Mouse (Mus musculus) layer of hippocampus, adult 18-20 months (tissue): ENCODE data around the gene Gse1. TPM values are rescaled to one million over a fixed set of nuclear protein-coding genes. Genes with fewer than 3 reads are reported as not detected.
A peak's percentile ranks its signal among the peaks of the same experiment; 100 is the strongest.

Experiments used
- DNase-seq, 2 experiments: peaks; one replicate each; pipeline ENCODE4 v3.0.0; 2022; ENCODE audit warnings: low spot score in 2 of 2
- total RNA-seq, 2 experiments: library from RNA; stranded (reverse); gene quantifications; 2 replicates each; pipeline ENCODE4 v1.2.3; 2021

Gene Gse1
- total RNA-seq, 2 experiments from 2014 or later, result 142 to 146 TPM

- DNase-seq, result peak in 1 of 2 experiments; percentile 17
These were observed 315.3 kb downstream of the Gse1 start for GRCm38 (mm10) chr8:120543416-120544055.

DNA sequence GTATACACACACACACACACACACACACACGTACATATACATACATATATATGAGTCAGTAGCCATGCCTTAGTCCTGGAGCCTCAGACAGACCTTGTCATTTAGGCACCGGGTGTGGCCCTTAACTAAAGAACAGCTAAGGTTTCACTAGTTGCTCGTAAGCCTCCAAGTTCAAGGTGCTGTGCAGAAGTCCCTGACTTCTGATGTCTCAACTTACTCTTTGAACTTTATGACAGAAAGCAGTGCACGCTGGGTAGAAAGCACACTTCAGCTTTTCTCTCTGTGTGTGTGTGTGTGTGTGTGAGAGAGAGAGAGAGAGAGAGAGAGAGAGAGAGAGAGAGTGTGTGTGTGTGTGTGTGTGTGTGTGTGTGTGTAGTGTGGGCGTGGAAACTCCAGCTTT is 315.9 kb downstream of the Gse1 start:
- no peak for DNase-seq

GRCm38 (mm10) chr8:120547562-120547961 is 319.3 kb downstream of the Gse1 start:
- DNase-seq, result no peak

DNA sequence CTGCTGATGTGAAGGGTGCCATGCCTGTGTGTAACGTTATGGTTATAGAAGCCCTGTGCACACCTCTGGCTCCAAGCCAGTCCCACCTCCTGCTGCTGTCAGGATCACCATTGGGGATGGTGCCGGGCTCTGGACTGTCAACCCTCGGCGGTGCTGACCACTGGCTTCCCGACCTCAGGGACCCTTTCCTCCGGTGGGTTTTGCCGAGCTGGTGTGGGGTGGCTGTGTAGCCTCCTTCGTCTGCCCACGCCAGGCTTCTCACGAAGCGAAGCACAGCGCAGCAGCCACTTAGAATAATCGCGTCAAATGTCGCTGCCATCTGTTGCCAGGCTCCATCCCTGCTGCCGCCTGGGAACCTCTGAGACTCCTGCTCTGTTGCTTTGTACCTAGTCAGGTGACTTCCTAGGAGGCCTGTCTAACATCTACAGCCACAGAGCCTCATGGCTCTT is 320.1 kb downstream of the Gse1 start:
- peak; percentile 71 to 87 for DNase-seq

GRCm38 (mm10) chr8:120549321-120549921 is 321.2 kb downstream of the Gse1 start:
- DNase-seq, result peak in 1 of 2 experiments; percentile 74

DNA sequence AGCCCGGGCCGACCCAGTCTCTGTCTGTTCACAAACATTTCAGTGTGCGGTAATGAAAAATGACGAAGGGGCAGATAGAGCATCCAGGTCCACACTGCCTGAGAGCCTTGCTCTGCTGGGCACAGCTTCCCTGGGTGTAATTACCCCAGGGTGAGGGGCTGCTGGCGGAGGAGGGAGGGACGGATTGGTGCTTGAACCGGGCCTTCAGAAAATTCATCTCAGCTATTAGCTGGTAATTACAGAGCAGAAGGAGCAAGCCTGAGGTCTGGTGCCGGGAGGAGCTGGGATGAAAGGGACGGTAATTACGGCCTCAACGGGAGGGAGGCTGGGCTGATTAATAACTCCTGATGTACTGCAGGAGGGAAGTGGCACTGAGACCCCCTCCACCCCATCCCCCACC is 321.7 kb downstream of the Gse1 start:
- no peak for DNase-seq

DNA sequence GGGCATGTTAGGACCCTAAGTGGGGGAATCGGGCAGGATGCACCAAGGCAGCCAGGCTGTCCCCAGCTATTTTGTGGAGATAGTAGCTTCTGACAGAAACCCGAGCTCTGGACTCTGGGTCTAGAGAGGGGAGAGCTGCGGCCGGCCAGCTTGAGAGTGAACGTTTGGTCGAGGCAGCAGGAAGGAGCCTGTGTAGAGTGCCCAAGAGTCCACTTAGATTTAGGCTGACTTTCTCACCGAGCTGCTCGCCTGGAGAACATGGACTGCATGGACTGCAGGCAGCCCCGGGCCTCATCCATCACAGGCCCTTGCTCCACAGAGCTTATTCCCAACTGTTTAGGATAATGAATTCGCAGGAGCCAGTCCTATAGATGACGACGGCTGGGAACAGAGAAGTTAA is 322.2 kb downstream of the Gse1 start:
- no peak for DNase-seq

- no peak for DNase-seq
These were observed 322.9 kb downstream of the Gse1 start for GRCm38 (mm10) chr8:120550937-120551676.

- no peak for DNase-seq
These were observed 323.4 kb downstream of the Gse1 start for GRCm38 (mm10) chr8:120551677-120551980.

- DNase-seq, result no peak
These were observed 324.3 kb downstream of the Gse1 start for GRCm38 (mm10) chr8:120552509-120552908.

DNA sequence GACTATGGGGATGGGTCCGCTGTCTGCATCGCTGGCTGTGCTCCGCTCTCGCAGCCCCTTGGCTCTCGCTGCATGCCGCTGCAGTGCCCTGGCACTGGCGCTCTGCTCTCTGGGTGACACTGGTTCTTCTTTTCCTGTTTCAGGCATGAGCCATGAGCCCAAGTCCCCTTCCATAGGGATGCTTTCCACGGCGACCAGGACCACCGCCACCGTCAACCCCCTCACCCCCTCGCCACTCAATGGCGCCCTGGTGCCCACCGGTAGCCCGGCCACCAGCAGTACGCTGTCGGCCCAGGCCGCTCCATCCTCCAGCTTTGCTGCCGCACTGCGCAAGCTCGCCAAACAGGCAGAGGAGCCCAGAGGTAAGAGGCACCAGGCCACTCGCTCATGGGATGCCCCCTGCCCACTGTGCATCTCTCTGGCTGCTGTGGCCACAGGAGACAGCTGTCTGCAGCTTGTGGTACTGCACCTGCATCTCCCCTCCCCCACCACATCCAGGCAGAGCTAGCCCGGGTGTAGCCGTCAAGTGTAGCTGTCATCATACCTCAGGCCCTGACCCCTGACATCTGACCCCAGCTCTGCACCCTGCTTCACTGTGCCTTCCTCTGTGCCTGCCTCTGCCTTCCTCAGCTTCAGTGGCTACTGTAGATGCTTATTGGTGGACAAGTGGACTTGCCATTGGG is 325.3 kb downstream of the Gse1 start:
- DNase-seq, result no peak

GRCm38 (mm10) chr8:120554466-120555039 is 326.3 kb downstream of the Gse1 start:
- DNase-seq, result no peak

- no peak for DNase-seq
These were observed 328.1 kb downstream of the Gse1 start for GRCm38 (mm10) chr8:120556198-120556892.

DNA sequence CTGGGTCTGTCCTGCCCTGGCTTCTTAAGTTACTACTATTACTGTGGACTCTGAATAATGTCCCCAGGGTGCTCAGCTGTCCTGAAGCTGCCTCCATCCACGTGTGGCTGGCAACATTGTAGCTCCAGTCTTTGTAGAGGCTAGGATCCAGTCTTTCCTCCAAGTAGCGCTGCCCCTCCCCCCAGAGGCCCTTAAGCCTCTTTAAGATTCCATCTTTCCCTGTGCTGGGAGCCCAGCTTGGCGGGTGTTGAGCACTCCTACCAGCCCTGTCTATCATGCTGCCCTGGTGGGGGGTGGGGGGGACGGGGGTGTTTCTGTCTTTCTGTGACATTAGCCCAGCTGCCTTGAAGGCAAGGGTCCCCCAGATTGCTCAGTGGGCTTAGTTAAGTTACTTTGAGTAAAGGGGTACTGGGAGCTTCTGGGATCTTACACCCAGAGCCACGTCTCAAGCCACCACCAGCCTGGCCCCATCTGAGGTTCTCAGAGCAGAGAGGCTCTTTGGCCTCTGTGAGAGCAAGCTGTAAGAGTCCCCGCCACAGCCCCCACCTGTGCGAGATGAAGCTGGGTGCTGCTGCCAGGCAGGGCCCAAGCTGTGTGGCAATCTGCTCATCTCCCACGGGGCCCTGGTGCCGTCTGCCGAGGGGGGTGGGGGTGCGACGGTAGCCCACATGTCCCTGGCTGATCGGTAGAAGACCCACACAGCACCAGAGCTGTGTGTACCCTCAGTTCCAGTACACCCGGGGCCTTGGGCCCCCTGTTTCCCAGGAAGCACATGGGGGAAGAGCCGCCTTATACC is 329.1 kb downstream of the Gse1 start:
- DNase-seq, result peak; percentile 89 to 96

- no peak for DNase-seq
These were observed 329.9 kb downstream of the Gse1 start for GRCm38 (mm10) chr8:120558162-120558561.

DNA sequence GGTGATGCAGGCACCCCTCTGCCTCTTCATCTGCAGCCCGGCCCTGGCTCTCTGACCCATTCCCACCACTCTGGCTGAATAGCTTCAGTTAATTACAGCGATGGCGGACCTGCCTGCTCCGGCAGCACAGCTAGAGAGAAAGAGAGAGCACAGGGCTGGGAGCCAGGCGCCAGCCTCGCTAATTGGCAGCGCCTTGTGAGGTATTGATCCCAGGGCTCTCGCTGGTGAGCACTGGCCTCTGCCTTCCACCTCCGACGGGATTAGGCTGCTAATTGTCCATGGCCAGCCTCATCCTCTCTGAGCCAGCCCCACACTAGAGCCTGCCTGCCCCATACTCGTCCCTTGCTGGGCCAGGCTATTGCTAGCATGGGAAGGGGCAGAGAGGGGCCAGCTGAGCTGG is 331.4 kb downstream of the Gse1 start:
- peak in 1 of 2 experiments; percentile 77 for DNase-seq

- no peak for DNase-seq
These were observed 332.3 kb downstream of the Gse1 start for GRCm38 (mm10) chr8:120560535-120560934.

- DNase-seq, result peak in 1 of 2 experiments; percentile 70
These were observed 333.5 kb downstream of the Gse1 start for GRCm38 (mm10) chr8:120561539-120562435.
